Mouse (Mus musculus): ENCODE measurements around the gene Gpr143. TPM values are rescaled to one million over a fixed set of nuclear protein-coding genes. Genes with fewer than 3 reads are reported as not detected.
"Not testable (repeated sequence)": the region's sequence is repeated elsewhere in the genome, so short reads cannot be mapped to it uniquely, and the experiment has no call there.

Gpr143 gene
- total RNA-seq (2021), result not detected

- intact Hi-C loops (cut with DNase I), result no loop called here
- peak in 1 of 2 experiments; percentile 10 for DNase-seq
Observed at GRCm38 (mm10) chrX:152781720-152782403, at the start of gene Gpr143. Gpr143 (plus strand) TSS chrX:152781921.

GRCm38 (mm10) chrX:152735283-152735682, 46.4 kb upstream of the Gpr143 start:
- DNase-seq, result no peak
- intact Hi-C loops (cut with DNase I), result no loop called here

- DNase-seq, result no peak
- intact Hi-C loops (cut with DNase I), result no loop called here
Observed at GRCm38 (mm10) chrX:152738191-152738590, 43.5 kb upstream of the Gpr143 start.

GRCm38 (mm10) chrX:152738759-152739368, 42.9 kb upstream of the Gpr143 start:
- intact Hi-C loops (cut with DNase I), result no loop called here
- DNase-seq, result no peak

GRCm38 (mm10) chrX:152743642-152744041, 38.1 kb upstream of the Gpr143 start:
- DNase-seq, result no peak
- intact Hi-C loops (cut with DNase I), result no loop called here

- intact Hi-C loops (cut with DNase I), result no loop called here
- DNase-seq, result no peak
Observed at GRCm38 (mm10) chrX:152745925-152746324, 35.8 kb upstream of the Gpr143 start.

GRCm38 (mm10) chrX:152755819-152756218, 25.9 kb upstream of the Gpr143 start:
- DNase-seq, result no peak
- intact Hi-C loops (cut with DNase I), result no loop called here

- no peak for DNase-seq
- intact Hi-C loops (cut with DNase I), result no loop called here
Observed at GRCm38 (mm10) chrX:152756293-152756692, 25.4 kb upstream of the Gpr143 start.

GRCm38 (mm10) chrX:152762437-152762836, 19.3 kb upstream of the Gpr143 start:
- no peak for DNase-seq
- intact Hi-C loops (cut with DNase I), result no loop called here

GRCm38 (mm10) chrX:152762855-152763254, 18.9 kb upstream of the Gpr143 start:
- intact Hi-C loops (cut with DNase I), result no loop called here
- no peak for DNase-seq

- DNase-seq, result no peak
- intact Hi-C loops (cut with DNase I), result no loop called here
Observed at GRCm38 (mm10) chrX:152764171-152764570, 17.6 kb upstream of the Gpr143 start.

GRCm38 (mm10) chrX:152768891-152769599, 12.7 kb upstream of the Gpr143 start, which contains the start of gene Shroom2:
Shroom2 (minus strand) TSS chrX:152769465.
- peak; percentile 11 to 22 for DNase-seq
- intact Hi-C loops (cut with DNase I), result no loop called here

GRCm38 (mm10) chrX:152769600-152770157, 12.0 kb upstream of the Gpr143 start:
- intact Hi-C loops (cut with DNase I), result loop anchor here (5.0 kb wide), 1 partner anchor 48 kb away; no protein-coding TSS in a partner anchor
- DNase-seq, result peak; percentile 39 to 58

GRCm38 (mm10) chrX:152788129-152788528, 6.4 kb downstream of the Gpr143 start:
- intact Hi-C loops (cut with DNase I), result no loop called here
- DNase-seq, result no peak

GRCm38 (mm10) chrX:152788611-152789010, 6.9 kb downstream of the Gpr143 start:
- intact Hi-C loops (cut with DNase I), result no loop called here
- DNase-seq, result no peak

GRCm38 (mm10) chrX:152805317-152805716, 23.6 kb downstream of the Gpr143 start:
- no peak for DNase-seq
- intact Hi-C loops (cut with DNase I), result no loop called here

- intact Hi-C loops (cut with DNase I), result no loop called here
- DNase-seq, result no peak
Observed at GRCm38 (mm10) chrX:152813339-152813738, 31.6 kb downstream of the Gpr143 start.

- DNase-seq, result no peak
Observed at GRCm38 (mm10) chrX:152818996-152819395, 37.3 kb downstream of the Gpr143 start.

GRCm38 (mm10) chrX:152831003-152831550, 49.4 kb downstream of the Gpr143 start:
- DNase-seq; intact Hi-C loops (cut with DNase I): not testable (repeated sequence)

More at GRCm38 (mm10) chrX:152818996-152819395, 37.3 kb downstream of the Gpr143 start:
- intact Hi-C loops (cut with DNase I), result loop anchor here (1.0 to 5.0 kb wide), 3 partner anchors 47 to 200 kb away; no protein-coding TSS in a partner anchor

- peak; percentile 2 to 24 for DNase-seq
- intact Hi-C loops (cut with DNase I), result not testable (repeated sequence)
Observed at GRCm38 (mm10) chrX:152834940-152835339, 53.2 kb downstream of the Gpr143 start.
